Mouse (Mus musculus) heart, adult 10 weeks (tissue): ENCODE results near the gene Ankrd1. TPM values are rescaled to one million over a fixed set of nuclear protein-coding genes. Genes with fewer than 3 reads are reported as not detected.

Experiments
- polyA plus RNA-seq: library from polyadenylated mRNA; stranded (reverse); fragments of 350-450 nt; fragmentation: Illumina TruSeq; extraction: RNeasy Lipid Tissue Mini Kit (QIAGEN cat#74804); gene quantifications from one replicate; pipeline ENCODE4 v1.2.3, GENCODE M21; 2014; ENCODE audit warnings: low read depth, low replicate concordance

Ankrd1 gene
- polyA plus RNA-seq: 1,040 TPM

GRCm38 (mm10) chr19:36119783-36120471 is at the start of gene Ankrd1:
Gene Ankrd1, minus strand, starts transcription at chr19:36120099.

GRCm38 (mm10) chr19:36083262-36084225 is 36.4 kb downstream of the Ankrd1 start, which contains the start of gene Rpp30:
Gene Rpp30, plus strand, starts transcription at chr19:36083716.

Other genes with a start within 250 kb of the Ankrd1 start
- 0.47 TPM for gene Htr7, start 62.6 kb downstream of the Ankrd1 start, polyA plus RNA-seq
- 19.0 TPM for gene Rpp30, start 36.4 kb downstream of the Ankrd1 start, polyA plus RNA-seq
- gene Pcgf5, start 228.2 kb upstream of the Ankrd1 start, polyA plus RNA-seq: 53.2 TPM